Mouse (Mus musculus): ENCODE measurements around the gene Olfr316.
"Not testable (repeated sequence)": the region's sequence is repeated elsewhere in the genome, so short reads cannot be mapped to it uniquely, and the experiment has no call there.

Gene Olfr316

GRCm38 (mm10) chr11:58752434-58752833, at the start of gene Olfr316:
Olfr316 (plus strand) TSS chr11:58752734.
- DNase-seq: no peak

- no peak for DNase-seq
Measured at GRCm38 (mm10) chr11:58709086-58709485, 43.4 kb upstream of the Olfr316 start.

- not testable (repeated sequence) for DNase-seq
Measured at GRCm38 (mm10) chr11:58717723-58718122, 34.8 kb upstream of the Olfr316 start.

GRCm38 (mm10) chr11:58719701-58720100, 32.8 kb upstream of the Olfr316 start:
- DNase-seq: no peak

GRCm38 (mm10) chr11:58723914-58724313, 28.6 kb upstream of the Olfr316 start, which contains the start of gene Olfr318:
Olfr318 (minus strand) TSS chr11:58724014.
- DNase-seq: no peak

- peak; percentile 14 to 41 for DNase-seq
Measured at GRCm38 (mm10) chr11:58727896-58728650, 24.5 kb upstream of the Olfr316 start.

GRCm38 (mm10) chr11:58733372-58733771, 19.2 kb upstream of the Olfr316 start:
- DNase-seq: no peak

GRCm38 (mm10) chr11:58738792-58739262, 13.7 kb upstream of the Olfr316 start, which contains the start of gene Olfr317:
Olfr317 (minus strand) TSS chr11:58739212.
- DNase-seq: no peak

GRCm38 (mm10) chr11:58751096-58751495, 1.4 kb upstream of the Olfr316 start:
- DNase-seq: not testable (repeated sequence)

- no peak for DNase-seq
Measured at GRCm38 (mm10) chr11:58772888-58773287, 20.4 kb downstream of the Olfr316 start, which contains the start of gene Olfr315. Olfr315 (plus strand) TSS chr11:58773188.

- no peak for DNase-seq
Measured at GRCm38 (mm10) chr11:58782480-58783089, 30.1 kb downstream of the Olfr316 start, which contains the start of gene Olfr314. Olfr314 (plus strand) TSS chr11:58782952.

GRCm38 (mm10) chr11:58784182-58784581, 31.6 kb downstream of the Olfr316 start:
- DNase-seq: no peak

GRCm38 (mm10) chr11:58787651-58788050, 35.1 kb downstream of the Olfr316 start:
- DNase-seq: no peak

- DNase-seq: no peak
Measured at GRCm38 (mm10) chr11:58788346-58788745, 35.8 kb downstream of the Olfr316 start.

GRCm38 (mm10) chr11:58789532-58789931, 37.0 kb downstream of the Olfr316 start:
- no peak for DNase-seq

GRCm38 (mm10) chr11:58790053-58790452, 37.5 kb downstream of the Olfr316 start:
- DNase-seq: no peak

- no peak for DNase-seq
Measured at GRCm38 (mm10) chr11:58790646-58791045, 38.1 kb downstream of the Olfr316 start.

- DNase-seq: no peak
Measured at GRCm38 (mm10) chr11:58795856-58796255, 43.3 kb downstream of the Olfr316 start.

GRCm38 (mm10) chr11:58796850-58797249, 44.3 kb downstream of the Olfr316 start:
- peak; percentile 9 to 13 for DNase-seq

GRCm38 (mm10) chr11:58799747-58800146, 47.2 kb downstream of the Olfr316 start:
- DNase-seq: no peak

- DNase-seq: peak in 1 of 2 experiments; percentile 6
Measured at GRCm38 (mm10) chr11:58801558-58802228, 49.2 kb downstream of the Olfr316 start, which contains the start of gene Fam183b. Fam183b (minus strand) TSS chr11:58801960.

- DNase-seq: no peak
Measured at GRCm38 (mm10) chr11:58803871-58804270, 51.3 kb downstream of the Olfr316 start.

- DNase-seq: no peak
Measured at GRCm38 (mm10) chr11:58804393-58804792, 51.9 kb downstream of the Olfr316 start.
